16 mouse cellular contexts compared by ENCODE assay signal in genomic region chr5:3480637-3481395, GRCm38 (mm10).
"Had no signal": no experiment of that assay in that cellular context is flagged by ENCODE, and none has a peak within 500 bp of the region (broad histone marks: within the 10 kb centered on the region; RNA-seq: fewer than 3 reads in every experiment).

No protein-coding gene starts in this region.

- H3K9me3 ChIP-seq: limb, embryonic 12.5 days; liver, embryonic 13.5 days; lung, embryonic 15.5 days; megakaryocyte, embryonic 14.5 days; midbrain, embryonic 12.5 days; neural tube, embryonic 15.5 days had no signal

- H3K27ac ChIP-seq: limb, embryonic 12.5 days; liver, embryonic 13.5 days; lung, embryonic 15.5 days; macrophage; midbrain, embryonic 12.5 days; neural tube, embryonic 15.5 days had no signal

- H3K4me3 ChIP-seq: limb, embryonic 12.5 days; liver, embryonic 13.5 days; lung, embryonic 15.5 days; megakaryocyte, embryonic 14.5 days; midbrain, embryonic 12.5 days; neural tube, embryonic 15.5 days had no signal

- ATAC-seq: liver, postnatal 0 days had no signal

- DNase-seq: kidney, postnatal 25 days; layer of hippocampus, adult 9-11 months; liver; liver, embryonic 13.5 days; liver, postnatal 0 days; lung, postnatal 14 days; right cerebral cortex, postnatal 4 days; spleen, adult 18-20 months; thymus, adult 2 months; thymus, postnatal 25 days had no signal

- H3K4me1 ChIP-seq: limb, embryonic 12.5 days; lung, embryonic 15.5 days; midbrain, embryonic 12.5 days; neural tube, embryonic 15.5 days had no signal

- H3K36me3 ChIP-seq: limb, embryonic 12.5 days; midbrain, embryonic 12.5 days; neural tube, embryonic 15.5 days had no signal

- H3K27me3 ChIP-seq: limb, embryonic 12.5 days; liver, embryonic 13.5 days; lung, embryonic 15.5 days; megakaryocyte, embryonic 14.5 days; midbrain, embryonic 12.5 days; neural tube, embryonic 15.5 days had no signal

- H3K9ac ChIP-seq: limb, embryonic 12.5 days; liver, embryonic 13.5 days; liver, postnatal 0 days; lung, embryonic 15.5 days; midbrain, embryonic 12.5 days; neural tube, embryonic 15.5 days had no signal

- H3K4me2 ChIP-seq: limb, embryonic 12.5 days; liver, embryonic 13.5 days; lung, embryonic 15.5 days; midbrain, embryonic 12.5 days; neural tube, embryonic 15.5 days had no signal
